Mouse (Mus musculus) olfactory bulb, adult 2 months (tissue): ENCODE measurements around the gene Dock8.

Experiments
- CTCF ChIP-seq: fragments of 200-500 bp; IDR thresholded peaks from 2 replicates; pipeline ENCODE4 v1.5.1; 2012; ENCODE audit warnings: low read depth, mild to moderate bottlenecking, low read length, moderate library complexity; ENCODE audit not compliant: insufficient read depth
- POLR2A ChIP-seq: fragments of 200-500 bp; IDR thresholded peaks from 2 replicates; pipeline ENCODE4 v1.6.1; 2012; ENCODE audit warnings: mild to moderate bottlenecking, low read depth, low read length, moderate library complexity; ENCODE audit not compliant: insufficient read depth

- TF ChIP-seq POLR2A (no peak), CTCF (no peak)
These were observed 156.4 kb downstream of the Dock8 start for GRCm38 (mm10) chr19:25155709-25156108.
